Mouse (Mus musculus): Measurements from ENCODE around the gene Pnck. TPM values are rescaled to one million over a fixed set of nuclear protein-coding genes. Genes with fewer than 3 reads are reported as not detected.

Pnck gene
- total RNA-seq, 2 experiments from 2014 or later: 145 to 153 TPM

GRCm38 (mm10) chrX:73654177-73654576, 5.7 kb downstream of the Pnck start:
- peak in 1 of 2 experiments; percentile 77 for DNase-seq (ENCODE audit: low spot score in 2 of 2)
- intact Hi-C loops (cut with DNase I): loop anchor here (2.0 kb wide), 1 partner anchor 83 kb away; no protein-coding TSS in a partner anchor

DNA sequence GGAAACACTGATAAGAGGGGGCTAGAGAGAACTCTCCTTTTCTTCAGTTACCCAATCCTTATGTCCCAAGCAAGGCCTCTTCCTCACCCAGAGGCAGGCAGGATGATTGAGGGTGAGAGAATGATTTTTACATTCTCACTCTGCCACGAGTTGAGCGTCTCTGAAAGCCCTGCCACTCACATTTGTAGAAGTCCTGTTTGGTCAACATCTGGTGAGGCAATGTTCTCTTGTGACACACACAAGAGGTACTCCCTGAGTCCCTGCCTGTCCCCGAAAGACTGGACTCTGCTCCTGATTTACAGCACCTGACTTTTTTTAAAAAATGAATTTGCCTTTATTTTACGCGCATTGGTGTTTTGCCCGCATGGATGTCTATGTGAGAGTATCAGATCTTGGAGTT, 6.5 kb downstream of the Pnck start:
- intact Hi-C loops (cut with DNase I): no loop called here
- DNase-seq (ENCODE audit: low spot score in 2 of 2): no peak

DNA sequence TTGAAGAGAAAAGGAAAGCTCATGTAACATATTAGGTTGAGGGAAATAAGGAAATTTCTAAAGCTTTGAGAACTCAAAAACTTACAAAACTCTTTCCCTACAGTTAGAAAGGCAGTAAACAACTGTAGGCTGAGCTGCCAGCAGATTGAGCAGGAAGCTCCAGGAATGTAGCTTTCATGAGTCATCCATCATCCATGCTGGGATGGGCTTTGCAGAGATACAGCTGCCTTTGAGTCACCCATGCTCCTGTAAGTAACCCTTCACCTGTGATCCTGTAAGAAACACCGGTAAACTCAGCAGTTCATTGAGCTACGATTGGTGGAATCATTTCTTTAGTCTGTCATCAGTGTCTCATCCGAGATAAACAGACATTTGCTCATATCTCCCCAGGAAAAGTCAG, 9.0 kb downstream of the Pnck start:
- intact Hi-C loops (cut with DNase I): no loop called here
- DNase-seq (ENCODE audit: low spot score in 2 of 2): no peak

- DNase-seq (ENCODE audit: low spot score in 2 of 2): no peak
- intact Hi-C loops (cut with DNase I): no loop called here
These were observed 14.8 kb downstream of the Pnck start for GRCm38 (mm10) chrX:73645121-73645520.

GRCm38 (mm10) chrX:73639901-73640469, 19.9 kb downstream of the Pnck start:
- intact Hi-C loops (cut with DNase I): no loop called here
- DNase-seq (ENCODE audit: low spot score in 2 of 2): no peak

DNA sequence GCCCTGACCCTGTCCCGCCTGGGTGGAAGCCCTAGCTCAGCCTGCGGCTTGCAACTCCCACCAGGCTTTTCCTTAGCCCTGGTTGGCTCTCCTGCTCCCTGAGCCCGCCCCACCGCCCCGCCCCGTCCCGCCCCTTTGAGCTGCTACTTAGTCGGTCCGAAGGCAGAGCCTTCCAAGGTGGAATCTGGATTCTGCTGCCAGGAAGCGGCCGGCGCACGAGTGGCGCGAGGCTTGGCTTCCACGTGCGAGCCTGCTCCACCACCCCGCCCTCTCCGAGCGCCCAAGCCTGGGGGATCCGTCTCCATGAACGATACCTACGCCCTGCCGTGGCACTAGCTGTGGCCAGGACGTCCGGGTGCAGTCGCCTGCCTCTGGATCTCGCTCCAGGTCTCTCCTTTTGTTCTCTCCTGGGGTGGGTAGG, 20.7 kb downstream of the Pnck start, which contains the start of gene Dusp9:
Dusp9 (plus strand) TSS at position 165 of the 421 bp plus-strand sequence.
- no peak for DNase-seq (ENCODE audit: low spot score in 2 of 2)
- intact Hi-C loops (cut with DNase I): no loop called here

DNA sequence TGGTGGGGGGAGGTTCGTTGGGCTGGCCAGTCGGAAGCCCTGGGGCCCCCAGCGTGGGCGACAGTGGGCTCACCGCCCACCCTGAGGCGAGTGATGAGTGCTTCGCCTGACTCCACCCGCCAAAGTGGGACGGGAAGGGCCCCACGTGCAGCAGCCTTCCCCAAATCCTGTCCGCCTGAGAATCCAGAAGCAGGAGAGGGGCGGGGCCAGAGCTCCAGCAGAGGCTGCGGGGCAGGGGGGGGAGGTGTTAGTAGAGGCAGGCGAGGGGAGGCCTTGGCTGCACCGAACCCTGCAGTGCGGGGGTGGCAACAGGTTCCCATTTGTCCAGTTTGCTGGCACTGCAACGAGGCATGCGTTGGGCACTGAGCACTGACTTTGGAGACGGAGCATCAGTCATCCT, 22.5 kb downstream of the Pnck start:
- intact Hi-C loops (cut with DNase I): no loop called here
- DNase-seq (ENCODE audit: low spot score in 2 of 2): no peak

DNA sequence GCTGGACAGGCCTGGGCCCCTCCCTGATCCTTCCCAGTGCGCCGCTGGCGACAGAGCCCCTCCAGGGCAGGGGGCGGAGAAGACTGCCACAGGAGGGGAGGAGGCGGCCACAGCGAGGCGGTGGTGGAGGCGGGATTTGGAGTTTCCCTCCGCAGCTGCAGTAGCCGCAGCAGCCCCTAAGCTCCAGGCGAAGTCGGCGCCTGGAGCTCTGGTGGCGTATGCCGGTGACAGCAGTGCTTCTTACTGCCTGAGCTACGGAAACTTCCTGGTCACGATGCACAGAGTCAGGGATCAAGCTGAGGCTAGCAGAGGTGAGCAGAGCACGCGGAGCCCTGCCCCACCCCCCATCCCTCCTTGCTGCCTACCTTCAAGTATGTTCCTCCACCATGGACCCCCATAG, 24.5 kb downstream of the Pnck start:
- no peak for DNase-seq (ENCODE audit: low spot score in 2 of 2)
- intact Hi-C loops (cut with DNase I): no loop called here

DNA sequence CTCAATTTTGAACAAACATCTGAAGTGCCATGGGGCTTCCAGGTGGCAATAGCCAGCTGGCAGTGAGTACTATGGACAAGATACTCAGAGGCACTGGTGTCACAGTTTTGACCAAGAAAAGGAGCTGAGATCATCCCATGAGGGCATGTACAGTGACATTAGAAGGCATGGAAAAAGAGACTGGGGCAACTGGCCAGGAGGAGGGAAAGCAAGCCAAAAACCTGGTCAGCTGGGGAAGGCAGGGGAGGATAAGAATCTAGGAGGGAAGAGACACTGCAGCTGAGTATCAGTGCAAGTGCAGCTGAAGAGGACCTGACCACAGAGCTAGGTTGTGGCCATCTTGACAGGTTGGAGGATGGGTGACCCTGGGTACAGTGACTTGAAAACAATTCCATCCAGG, 32.9 kb downstream of the Pnck start:
- intact Hi-C loops (cut with DNase I): no loop called here
- DNase-seq (ENCODE audit: low spot score in 2 of 2): no peak

DNA sequence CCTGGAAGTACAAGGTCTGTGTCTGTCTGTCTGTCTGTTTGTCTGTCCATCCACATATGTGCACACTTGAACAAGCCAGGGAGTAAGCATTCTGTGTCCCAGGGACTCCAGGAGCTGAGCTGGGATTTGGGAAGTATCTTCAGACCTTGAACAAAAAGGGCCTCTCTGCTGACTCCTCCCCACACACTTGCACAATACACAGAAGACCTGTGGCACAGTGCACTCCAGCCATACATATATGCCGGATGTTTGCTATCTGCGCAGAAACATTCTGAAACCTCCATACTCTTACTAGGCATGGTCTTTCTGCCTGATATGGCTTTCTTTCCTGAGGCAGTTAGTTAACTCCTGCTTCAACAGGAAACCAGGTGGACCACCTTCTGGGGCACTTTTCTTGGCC, 40.0 kb downstream of the Pnck start:
- DNase-seq (ENCODE audit: low spot score in 2 of 2): no peak
- intact Hi-C loops (cut with DNase I): no loop called here

- intact Hi-C loops (cut with DNase I): no loop called here
- no peak for DNase-seq (ENCODE audit: low spot score in 2 of 2)
These were observed 40.5 kb downstream of the Pnck start for GRCm38 (mm10) chrX:73619401-73619800.

DNA sequence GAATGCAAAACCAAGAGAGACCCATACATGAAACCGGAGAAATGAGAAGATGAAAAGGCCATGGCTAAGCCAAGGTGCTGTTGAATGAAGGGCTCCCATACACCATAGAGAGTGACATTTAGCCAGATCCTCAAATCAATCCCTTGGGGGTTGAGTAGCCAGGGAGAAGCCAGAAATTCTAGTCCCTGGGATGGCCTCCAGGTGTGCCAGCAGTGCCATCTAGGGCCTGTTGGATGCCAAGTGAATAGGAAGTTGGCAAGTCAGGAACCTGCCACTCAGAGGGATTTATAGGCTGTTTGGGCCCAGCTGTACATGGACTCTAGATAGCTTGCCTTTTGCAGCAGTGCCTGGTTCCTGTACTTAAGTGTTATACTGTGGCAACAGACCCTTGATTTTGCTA, 44.0 kb downstream of the Pnck start:
- no peak for DNase-seq (ENCODE audit: low spot score in 2 of 2)
- intact Hi-C loops (cut with DNase I): no loop called here

- intact Hi-C loops (cut with DNase I): no loop called here
These were observed 46.3 kb downstream of the Pnck start for GRCm38 (mm10) chrX:73613665-73614064.

More at GRCm38 (mm10) chrX:73613665-73614064, 46.3 kb downstream of the Pnck start:
- no peak for DNase-seq (ENCODE audit: low spot score in 2 of 2)

Other genes starting within 250 kb of the Pnck start
- gene Zfp92, start 249.0 kb downstream of the Pnck start, total RNA-seq (2021): 1 to 10 TPM; 1.5 to 2.1 TPM
- not detected for gene Trex2, start 224.8 kb downstream of the Pnck start, total RNA-seq (2021)
- gene Haus7, start 201.1 kb downstream of the Pnck start, total RNA-seq (2021): 1 to 10 TPM; 8.6 TPM
- 10 to 100 TPM; 27.0 to 29.0 TPM for gene Bgn, start 176.5 kb downstream of the Pnck start, total RNA-seq (2021)
- 10 to 100 TPM; 77.4 to 83.1 TPM for gene Atp2b3, start 157.0 kb downstream of the Pnck start, total RNA-seq (2021)
- gene Dusp9, start 20.7 kb downstream of the Pnck start, total RNA-seq (2021): under 1 TPM; 0.79 to 0.82 TPM
- gene Slc6a8, start 13.0 kb upstream of the Pnck start, total RNA-seq (2021): 10 to 100 TPM; 85.8 to 86.1 TPM
- 10 to 100 TPM; 69.5 to 78.3 TPM for gene Bcap31, start 56.1 kb upstream of the Pnck start, total RNA-seq (2021)
- gene Abcd1, start 56.5 kb upstream of the Pnck start, total RNA-seq (2021): 10 to 100 TPM; 14.8 to 14.9 TPM
- gene Plxnb3, start 97.0 kb upstream of the Pnck start, total RNA-seq (2021): 10 to 100 TPM in 1 of 2 experiments, 1 to 10 TPM in 1; 9.9 to 13.4 TPM
- 1 to 10 TPM; 5.8 to 7.0 TPM for gene Srpk3, start 114.3 kb upstream of the Pnck start, total RNA-seq (2021)
- 100 to 1,000 TPM; 167 to 178 TPM for gene Idh3g, start 126.8 kb upstream of the Pnck start, total RNA-seq (2021)
- 100 to 1,000 TPM in 1 of 2 experiments, 10 to 100 TPM in 1; 94.7 to 109 TPM for gene Ssr4, start 126.9 kb upstream of the Pnck start, total RNA-seq (2021)
- gene Pdzd4, start 164.9 kb upstream of the Pnck start, total RNA-seq (2021): 100 to 1,000 TPM; 113 to 120 TPM
- gene Avpr2, start 232.0 kb upstream of the Pnck start, total RNA-seq (2021): not detected
- 100 to 1,000 TPM; 240 to 245 TPM for gene L1cam, start 236.0 kb upstream of the Pnck start, total RNA-seq (2021)

Measured in left cerebral cortex, postnatal 14 days (tissue).